Comparison of ENCODE assay signal across 7 mouse cellular contexts in the genomic region with DNA sequence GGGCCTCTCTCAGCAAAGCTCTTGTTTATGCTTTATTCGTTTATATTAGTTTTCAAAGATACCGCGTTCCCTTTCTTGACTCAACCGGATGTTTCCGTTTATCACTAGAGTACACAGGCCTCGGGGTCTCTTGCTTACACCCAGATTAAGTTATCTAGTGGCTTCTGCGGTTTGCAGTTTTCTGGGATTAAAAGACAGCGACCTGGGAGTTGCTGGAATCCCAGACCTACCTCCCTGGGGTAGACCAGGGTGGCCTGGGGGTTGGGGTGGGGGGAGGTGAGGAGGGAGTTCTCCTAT. TPM values are rescaled to one million over a fixed set of nuclear protein-coding genes. Genes with fewer than 3 reads are reported as not detected.
A peak's percentile ranks its signal among the peaks of the same experiment; 100 is the strongest.
DNase-seq lines count a peak whose midpoint lies in the region; ATAC-seq and TF ChIP-seq lines count a peak whose summit lies in the region.

No protein-coding gene starts in this region.

- no peaks in the 10 kb centered on the region for H3K79me2 ChIP-seq in liver, adult 2 months (ENCODE audit: control insufficient read depth, insufficient read depth, low read length)

- H3K4me3 ChIP-seq in megakaryocyte, embryonic 14.5 days (replicated peaks), result peak overlapping the region; percentile 94
- H3K4me3 ChIP-seq in forebrain, embryonic 16.5 days (replicated peaks; ENCODE audit: low read length), result peak overlapping the region; percentile 92
- H3K4me3 ChIP-seq in liver, adult 2 months (ENCODE audit: insufficient read depth, low read depth, low read length), result no peak overlapping the region
- peak overlapping the region; percentile 59; the same call in 1 of the 2 replicates for H3K4me3 ChIP-seq in stomach, embryonic 16.5 days (replicated peaks; ENCODE audit: low read length)

- ATAC-seq in megakaryocyte, adult 5-6 weeks (ENCODE audit: poor library complexity, severe bottlenecking), result no peak
- ATAC-seq in forebrain, embryonic 16.5 days, result no peak
- no peak for ATAC-seq in stomach, embryonic 16.5 days (ENCODE audit: insufficient read depth, low FRiP score)
- no peak for ATAC-seq in erythroid progenitor cell, adult 5-6 weeks (replicated peaks; ENCODE audit: low FRiP score, poor library complexity, severe bottlenecking)

- TF ChIP-seq CTCF in liver, adult 2 months (IDR thresholded peaks at IDR 0.05; ENCODE audit: low read depth, low read length), result no peak

- peaks cover 35% of the 10 kb centered on the region for H3K4me1 ChIP-seq in megakaryocyte, embryonic 14.5 days
- peaks cover 16% of the 10 kb centered on the region for H3K4me1 ChIP-seq in forebrain, embryonic 16.5 days (replicated peaks; ENCODE audit: control insufficient read depth, insufficient read depth, low read length)
- H3K4me1 ChIP-seq in liver, adult 2 months (ENCODE audit: control insufficient read depth, insufficient read depth, low read length), result peaks cover 7% of the 10 kb centered on the region; the same call in 1 of the 2 replicates
- no peaks in the 10 kb centered on the region for H3K4me1 ChIP-seq in stomach, embryonic 16.5 days (ENCODE audit: control insufficient read depth, insufficient read depth, low read length)

- 4% methylated on average over 8 of the region's 8 CpGs for WGBS in forebrain, embryonic 16.5 days
- WGBS in liver, adult 2 months, result 28% methylated on average over 8 of the region's 8 CpGs
- WGBS in stomach, embryonic 16.5 days, result 6% methylated on average over 8 of the region's 8 CpGs

- peak overlapping the region; percentile 100 for H3K4me2 ChIP-seq in forebrain, embryonic 16.5 days (ENCODE audit: low read length)
- H3K4me2 ChIP-seq in stomach, embryonic 16.5 days (ENCODE audit: low read depth, low read length), result peak overlapping the region; percentile 100

- H3K9ac ChIP-seq in forebrain, embryonic 16.5 days (replicated peaks; ENCODE audit: low read depth, low read length), result peak overlapping the region; percentile 77
- no peak overlapping the region for H3K9ac ChIP-seq in liver, adult 2 months (ENCODE audit: low read depth, low read length)
- H3K9ac ChIP-seq in stomach, embryonic 16.5 days (ENCODE audit: low read length), result 0 out of 2 replicates have a peak overlapping the region, but pooled peaks have one; percentile 71

- no peak for TF ChIP-seq POLR2A in liver, adult 2 months (IDR thresholded peaks at IDR 0.05; ENCODE audit: extremely low read depth, insufficient read depth, low read length)

- peaks cover 14% of the 10 kb centered on the region for H3K27me3 ChIP-seq in megakaryocyte, embryonic 14.5 days (replicated peaks)
- H3K27me3 ChIP-seq in forebrain, embryonic 16.5 days (replicated peaks; ENCODE audit: control insufficient read depth, insufficient read depth, low read length), result no peaks in the 10 kb centered on the region
- peaks cover 2% of the 10 kb centered on the region; the same call in 1 of the 2 replicates for H3K27me3 ChIP-seq in liver, adult 2 months (ENCODE audit: control insufficient read depth, insufficient read depth, low read length)
- H3K27me3 ChIP-seq in stomach, embryonic 16.5 days (ENCODE audit: control insufficient read depth, insufficient read depth, low read length), result no peaks in the 10 kb centered on the region

- DNase-seq in liver, adult 2 months (ENCODE audit: extremely low read depth, low read depth, low spot score), result peak; percentile 5
- no peak for DNase-seq in adrenal gland, postnatal 14 days

- peaks cover 11% of the 10 kb centered on the region; the same call in 1 of the 2 replicates for H3K9me3 ChIP-seq in megakaryocyte, embryonic 14.5 days
- H3K9me3 ChIP-seq in forebrain, embryonic 16.5 days (ENCODE audit: control insufficient read depth, low read length), result no peaks in the 10 kb centered on the region
- 0 out of 2 replicates have a peak, but pooled peaks cover 4% of the 10 kb centered on the region for H3K9me3 ChIP-seq in stomach, embryonic 16.5 days (replicated peaks; ENCODE audit: control insufficient read depth, low read length)

- H3K27ac ChIP-seq in forebrain, embryonic 16.5 days (ENCODE audit: low read length), result peak overlapping the region; percentile 89; the same call in 1 of the 2 replicates
- no peak overlapping the region for H3K27ac ChIP-seq in liver, adult 2 months (replicated peaks; ENCODE audit: insufficient read depth, low read depth, low read length)
- H3K27ac ChIP-seq in stomach, embryonic 16.5 days (ENCODE audit: low read length), result no peak overlapping the region

- peaks cover 4% of the 10 kb centered on the region for H3K36me3 ChIP-seq in megakaryocyte, embryonic 14.5 days (replicated peaks; ENCODE audit: low read length)
- H3K36me3 ChIP-seq in forebrain, embryonic 16.5 days (ENCODE audit: control insufficient read depth, insufficient read depth), result no peaks in the 10 kb centered on the region
- H3K36me3 ChIP-seq in liver, adult 2 months (ENCODE audit: control insufficient read depth, insufficient read depth, low read length), result no peaks in the 10 kb centered on the region
- no peaks in the 10 kb centered on the region for H3K36me3 ChIP-seq in stomach, embryonic 16.5 days (ENCODE audit: control insufficient read depth, insufficient read depth, low read length)

RNA-seq across cellular contexts. Expression of a gene that starts 0.7 kb away (rescaled TPM):
- polyA plus RNA-seq in megakaryocyte, embryonic 14.5 days (2012; ENCODE audit: insufficient read depth, low replicate concordance), result 0.37 and 1.2 TPM in 2 replicates
- 2.1 and 3.4 TPM in 2 replicates for total RNA-seq in megakaryocyte, adult 5-6 weeks (2015)
- total RNA-seq in megakaryocyte, adult 5-6 weeks (2017), result 1.1 and 5.1 TPM in 2 replicates
- 14.3 and 18.1 TPM in 2 replicates for polyA plus RNA-seq in forebrain, embryonic 16.5 days (2015; fragmentation: Nextera tagmentation; extraction: Ambion mirVana)
- total RNA-seq in liver, adult 2 months (2014; rRNA removed), result 0.37 and 0.74 TPM in 2 replicates
- polyA plus RNA-seq in liver, adult 2 months (2012; rRNA removed), result 0.09 and 0.11 TPM in 2 replicates
- polyA plus RNA-seq in stomach, embryonic 16.5 days (2015; fragmentation: Nextera tagmentation; extraction: Ambion mirVana), result 2.1 and 2.6 TPM in 2 replicates
- total RNA-seq in adrenal gland, postnatal 14 days (2021), result 3.8 and 4.0 TPM in 2 replicates
- total RNA-seq in erythroid progenitor cell, adult 5-6 weeks (2015; ENCODE audit: low replicate concordance), result 0.72 TPM in 1 of 2 replicates, not detected in the other
- not detected in 2 replicates for total RNA-seq in erythroid progenitor cell, adult 5-6 weeks (2017; ENCODE audit: low replicate concordance)
